Mouse (Mus musculus): ENCODE measurements around the gene Tesk1. TPM values are rescaled to one million over a fixed set of nuclear protein-coding genes. Genes with fewer than 3 reads are reported as not detected.

Tesk1 gene
- polyA plus RNA-seq, 1 experiment = 59.0 TPM

DNA sequence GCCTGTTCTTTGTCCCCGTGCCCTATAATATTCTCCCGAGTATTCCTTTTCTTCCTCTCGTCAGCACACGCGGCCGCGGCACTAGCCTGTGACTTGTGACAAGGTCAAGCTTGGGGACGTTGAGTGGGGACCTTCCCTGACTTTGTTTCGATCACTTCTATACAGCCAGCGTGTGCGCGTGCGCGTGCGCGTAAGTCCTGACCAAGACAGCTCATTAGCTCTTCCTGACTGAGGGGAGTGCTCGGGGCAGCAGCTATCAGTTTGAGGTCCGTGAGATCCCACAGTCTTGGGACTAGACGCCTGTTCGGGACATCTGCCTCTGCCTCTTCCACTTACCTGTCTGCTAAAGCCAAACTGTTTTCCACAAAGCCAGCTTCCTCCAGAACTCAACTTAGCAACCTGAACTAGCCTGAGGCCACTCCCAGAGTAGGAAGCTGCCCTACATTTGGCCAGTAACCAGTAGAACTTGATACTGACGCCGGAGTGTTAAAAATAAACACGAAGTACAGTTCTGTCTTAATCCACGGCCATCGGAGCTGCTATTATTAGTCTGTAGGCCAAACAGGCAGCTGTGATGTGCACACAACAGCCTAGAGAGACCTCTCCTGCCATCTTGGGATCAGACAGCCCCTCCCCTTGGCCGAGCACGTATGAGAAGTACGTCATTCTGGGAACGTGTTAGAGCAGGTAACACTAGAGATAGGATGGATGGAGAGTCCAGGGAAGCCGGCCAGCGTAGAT, 42.2 kb upstream of the Tesk1 start:
- TF ChIP-seq POLR2A (IDR thresholded peaks at IDR 0.05; ENCODE audit: low read depth, low read length) = no peak
- no peak for TF ChIP-seq CTCF (conservative IDR thresholded peaks at IDR 0.05; ENCODE audit: insufficient read depth, insufficient read length, low read depth, low read length)
- H3K27me3 ChIP-seq (replicated peaks; ENCODE audit: control insufficient read depth, insufficient read depth, low read length) = no peaks in the 10 kb centered on the region
- H3K36me3 ChIP-seq (ENCODE audit: control insufficient read depth, insufficient read depth, low read length) = no peaks in the 10 kb centered on the region
- DNase-seq = peak; percentile 66
- H3K27ac ChIP-seq (ENCODE audit: insufficient read depth, low read depth, low read length) = peak overlapping the region; percentile 87
- peaks cover 33% of the 10 kb centered on the region for H3K4me1 ChIP-seq (ENCODE audit: control insufficient read depth, insufficient read depth, low read length)
- H3K4me3 ChIP-seq (ENCODE audit: insufficient read depth, low read depth, low read length) = peak overlapping the region; percentile 32
- 47% methylated on average over 31 of the region's 31 CpGs for WGBS

DNA sequence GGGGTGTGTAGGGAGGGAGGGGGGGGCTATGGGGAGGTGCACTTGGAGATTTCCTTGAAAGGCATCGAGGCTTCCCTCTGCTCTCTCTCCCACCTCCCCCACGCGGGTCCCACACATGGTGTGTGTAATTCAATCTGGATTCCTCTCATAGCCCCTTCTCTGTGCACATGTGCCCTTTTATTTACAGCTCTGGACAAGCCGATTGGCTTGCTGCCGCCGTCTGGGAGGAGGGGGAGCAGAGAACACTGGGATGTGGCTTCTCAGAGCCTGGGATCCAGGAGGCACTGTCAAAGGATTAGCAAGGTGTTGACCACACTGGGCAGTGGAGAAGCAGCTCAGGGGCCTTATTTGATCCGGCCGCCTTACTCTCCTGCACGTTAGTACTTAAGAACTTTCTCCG, 40.8 kb upstream of the Tesk1 start:
- Histone ChIP-seq H3K4me3 (ENCODE audit: insufficient read depth, low read depth, low read length) (no peak overlapping the region), H3K4me1 (ENCODE audit: control insufficient read depth, insufficient read depth, low read length) (peaks cover 33% of the 10 kb centered on the region)
- no peak for DNase-seq

DNA sequence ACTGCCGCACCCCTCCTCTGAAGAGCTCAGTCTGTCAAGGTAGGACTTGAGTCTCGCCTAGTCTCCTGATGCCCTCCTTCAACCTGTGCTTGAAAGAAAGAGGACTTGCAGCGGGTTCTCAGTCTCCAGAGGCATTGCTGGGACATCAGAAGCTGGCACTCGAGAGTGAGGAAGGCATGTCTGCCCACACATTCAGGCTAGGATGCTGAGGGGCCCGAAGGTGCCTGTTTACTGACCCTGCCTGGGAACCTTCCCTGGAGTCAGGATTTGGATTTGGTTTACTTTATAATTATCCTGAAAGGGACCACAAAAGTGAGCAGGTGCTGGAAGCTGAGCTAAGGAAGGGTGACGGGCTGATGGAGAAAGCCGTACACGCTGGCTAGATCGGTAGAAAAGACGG, 40.3 kb upstream of the Tesk1 start:
- TF ChIP-seq POLR2A (IDR thresholded peaks at IDR 0.05; ENCODE audit: low read depth, low read length) = no peak
- no peak for TF ChIP-seq CTCF (conservative IDR thresholded peaks at IDR 0.05; ENCODE audit: insufficient read depth, insufficient read length, low read depth, low read length)
- 81% methylated on average over 10 of the region's 10 CpGs for WGBS
- H3K4me3 ChIP-seq (ENCODE audit: insufficient read depth, low read depth, low read length) = no peak overlapping the region
- peaks cover 33% of the 10 kb centered on the region for H3K4me1 ChIP-seq (ENCODE audit: control insufficient read depth, insufficient read depth, low read length)
- H3K27me3 ChIP-seq (replicated peaks; ENCODE audit: control insufficient read depth, insufficient read depth, low read length) = no peaks in the 10 kb centered on the region
- no peak for DNase-seq
- no peaks in the 10 kb centered on the region for H3K36me3 ChIP-seq (ENCODE audit: control insufficient read depth, insufficient read depth, low read length)
- H3K27ac ChIP-seq (ENCODE audit: insufficient read depth, low read depth, low read length) = no peak overlapping the region

More for the DNA sequence above, 40.8 kb upstream of the Tesk1 start:
- Histone ChIP-seq H3K36me3 (ENCODE audit: control insufficient read depth, insufficient read depth, low read length) (no peaks in the 10 kb centered on the region), H3K27ac (ENCODE audit: insufficient read depth, low read depth, low read length) (no peak overlapping the region), H3K27me3 (replicated peaks; ENCODE audit: control insufficient read depth, insufficient read depth, low read length) (no peaks in the 10 kb centered on the region)
- no peak for TF ChIP-seq CTCF (conservative IDR thresholded peaks at IDR 0.05; ENCODE audit: insufficient read depth, insufficient read length, low read depth, low read length)
- TF ChIP-seq POLR2A (IDR thresholded peaks at IDR 0.05; ENCODE audit: low read depth, low read length) = no peak
- WGBS = 47% methylated on average over 10 of the region's 10 CpGs

DNA sequence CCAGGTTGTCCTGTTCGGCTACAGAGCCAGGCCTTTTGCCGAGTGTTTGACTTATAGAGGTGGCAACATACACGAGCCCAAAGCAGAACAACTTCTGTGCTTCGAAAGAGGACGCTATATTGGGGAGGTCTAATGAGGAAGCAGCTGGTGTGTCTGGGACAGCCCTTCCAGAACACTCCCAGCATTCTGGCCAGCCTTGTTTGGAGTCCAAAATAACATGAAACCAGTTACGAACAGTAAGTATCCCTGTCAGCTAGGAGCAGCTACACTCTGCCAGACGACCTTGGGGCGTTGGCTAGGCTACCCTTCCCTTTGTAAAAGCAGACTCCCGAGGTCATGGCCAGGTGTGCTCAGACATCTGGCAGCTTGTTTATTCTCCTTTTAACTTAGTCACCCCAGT, 39.5 kb upstream of the Tesk1 start:
- H3K36me3 ChIP-seq (ENCODE audit: control insufficient read depth, insufficient read depth, low read length) = no peaks in the 10 kb centered on the region
- peaks cover 33% of the 10 kb centered on the region for H3K4me1 ChIP-seq (ENCODE audit: control insufficient read depth, insufficient read depth, low read length)
- H3K4me3 ChIP-seq (ENCODE audit: insufficient read depth, low read depth, low read length) = no peak overlapping the region
- H3K27me3 ChIP-seq (replicated peaks; ENCODE audit: control insufficient read depth, insufficient read depth, low read length) = no peaks in the 10 kb centered on the region
- H3K27ac ChIP-seq (ENCODE audit: insufficient read depth, low read depth, low read length) = no peak overlapping the region
- DNase-seq = peak; percentile 23
- TF ChIP-seq POLR2A (IDR thresholded peaks at IDR 0.05; ENCODE audit: low read depth, low read length) (no peak), CTCF (conservative IDR thresholded peaks at IDR 0.05; ENCODE audit: insufficient read depth, insufficient read length, low read depth, low read length) (no peak)
- WGBS = 57% methylated on average over 9 of the region's 9 CpGs

DNA sequence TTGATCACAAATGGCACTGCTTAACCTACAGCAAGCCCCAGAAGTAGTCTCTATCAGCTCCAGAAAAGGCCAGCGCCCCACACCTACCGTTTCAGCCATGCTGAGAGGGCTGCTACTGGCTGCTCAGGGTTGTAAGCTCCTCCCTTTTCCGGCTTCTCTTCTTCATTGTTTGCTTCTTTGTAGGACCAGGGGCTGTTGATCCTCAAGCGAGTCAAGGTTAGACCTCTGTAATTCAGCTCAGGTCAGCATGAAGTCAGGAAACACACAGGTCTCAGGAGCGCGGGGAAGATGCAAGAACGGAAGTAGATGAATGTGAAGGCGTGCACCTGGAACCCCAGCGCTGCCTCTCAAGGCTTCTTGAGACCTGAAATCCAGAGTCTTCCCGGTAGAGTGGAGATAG, 37.0 kb upstream of the Tesk1 start:
- H3K4me1 ChIP-seq (ENCODE audit: control insufficient read depth, insufficient read depth, low read length) = peaks cover 19% of the 10 kb centered on the region
- WGBS = 88% methylated on average over 10 of the region's 10 CpGs
- no peak for TF ChIP-seq CTCF (conservative IDR thresholded peaks at IDR 0.05; ENCODE audit: insufficient read depth, insufficient read length, low read depth, low read length)
- TF ChIP-seq POLR2A (IDR thresholded peaks at IDR 0.05; ENCODE audit: low read depth, low read length) = no peak
- DNase-seq = no peak
- H3K4me3 ChIP-seq (ENCODE audit: insufficient read depth, low read depth, low read length) = no peak overlapping the region
- no peaks in the 10 kb centered on the region for H3K27me3 ChIP-seq (replicated peaks; ENCODE audit: control insufficient read depth, insufficient read depth, low read length)
- no peaks in the 10 kb centered on the region for H3K36me3 ChIP-seq (ENCODE audit: control insufficient read depth, insufficient read depth, low read length)
- peak overlapping the region; percentile 89 for H3K27ac ChIP-seq (ENCODE audit: insufficient read depth, low read depth, low read length)

DNA sequence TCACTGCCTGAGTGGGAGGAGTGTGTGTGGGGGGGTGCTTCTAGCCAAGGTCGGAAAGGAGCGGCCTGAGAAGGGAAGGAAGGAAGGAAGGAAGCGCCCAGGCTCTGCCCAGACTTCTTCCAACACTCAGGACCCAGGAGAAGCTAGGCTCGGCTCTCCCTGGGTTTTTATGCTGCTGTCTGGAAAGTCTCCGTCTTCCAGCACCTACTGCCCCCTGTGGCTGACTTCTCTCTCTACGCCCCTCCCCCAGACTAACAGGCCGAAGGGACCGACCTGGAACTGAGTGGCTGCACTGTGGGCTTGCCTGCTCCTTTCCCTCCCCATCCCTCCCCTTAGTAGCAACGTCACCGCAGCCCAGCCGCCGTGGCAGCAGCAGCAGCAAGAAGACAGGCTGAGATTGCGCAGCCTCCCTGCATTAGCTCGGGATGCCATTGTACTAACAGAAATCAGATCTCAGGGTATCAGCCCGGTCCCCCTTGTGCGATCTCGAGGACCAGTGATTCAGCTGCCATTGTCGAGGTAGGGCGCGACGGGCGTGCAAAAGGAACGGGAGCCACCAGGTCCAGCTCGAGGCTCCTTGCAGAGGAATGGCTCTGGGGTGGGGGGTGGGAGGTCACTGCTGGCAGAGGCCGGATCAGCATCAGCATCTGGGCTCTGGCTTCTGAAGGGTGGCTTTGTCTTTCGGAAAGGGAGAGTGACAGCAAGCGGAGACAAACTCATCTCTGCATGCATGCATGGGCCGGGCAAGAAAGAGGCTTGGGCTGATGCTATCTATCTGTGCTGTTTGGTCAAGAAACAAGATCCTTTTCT, 35.4 kb upstream of the Tesk1 start:
- Histone ChIP-seq H3K4me1 (ENCODE audit: control insufficient read depth, insufficient read depth, low read length) (peaks cover 12% of the 10 kb centered on the region), H3K27me3 (replicated peaks; ENCODE audit: control insufficient read depth, insufficient read depth, low read length) (no peaks in the 10 kb centered on the region), H3K27ac (ENCODE audit: insufficient read depth, low read depth, low read length) (peak overlapping the region; percentile 89), H3K36me3 (ENCODE audit: control insufficient read depth, insufficient read depth, low read length) (no peaks in the 10 kb centered on the region), H3K4me3 (ENCODE audit: insufficient read depth, low read depth, low read length) (peak overlapping the region; percentile 48)
- 14% methylated on average over 28 of the region's 28 CpGs for WGBS
- peak; percentile 92 for DNase-seq
- TF ChIP-seq POLR2A (IDR thresholded peaks at IDR 0.05; ENCODE audit: low read depth, low read length) (peak; percentile 25), CTCF (conservative IDR thresholded peaks at IDR 0.05; ENCODE audit: insufficient read depth, insufficient read length, low read depth, low read length) (peak; percentile 55)

All from kidney, adult 2 months (tissue).